Mouse (Mus musculus) lung, postnatal 0 days (tissue): ENCODE measurements around the gene Th.

Source experiments
- CTCF ChIP-seq: IDR thresholded peaks from 2 replicates; pipeline ENCODE4 v1.5.1; 2016; ENCODE audit warnings: antibody characterized with exemption, mild to moderate bottlenecking
- EP300 ChIP-seq: IDR thresholded peaks from 2 replicates; pipeline ENCODE4 v1.6.1; 2016; ENCODE audit warnings: antibody characterized with exemption, mild to moderate bottlenecking, control low read depth

GRCm38 (mm10) chr7:142902931-142903330 is 28.0 kb downstream of the Th start:
- TF ChIP-seq CTCF (no peak), EP300 (no peak)
